Mouse (Mus musculus): ENCODE data around the gene Agtpbp1. TPM values are rescaled to one million over a fixed set of nuclear protein-coding genes. Genes with fewer than 3 reads are reported as not detected.

Gene Agtpbp1
- total RNA-seq, 1 experiment: 25.0 TPM

DNA sequence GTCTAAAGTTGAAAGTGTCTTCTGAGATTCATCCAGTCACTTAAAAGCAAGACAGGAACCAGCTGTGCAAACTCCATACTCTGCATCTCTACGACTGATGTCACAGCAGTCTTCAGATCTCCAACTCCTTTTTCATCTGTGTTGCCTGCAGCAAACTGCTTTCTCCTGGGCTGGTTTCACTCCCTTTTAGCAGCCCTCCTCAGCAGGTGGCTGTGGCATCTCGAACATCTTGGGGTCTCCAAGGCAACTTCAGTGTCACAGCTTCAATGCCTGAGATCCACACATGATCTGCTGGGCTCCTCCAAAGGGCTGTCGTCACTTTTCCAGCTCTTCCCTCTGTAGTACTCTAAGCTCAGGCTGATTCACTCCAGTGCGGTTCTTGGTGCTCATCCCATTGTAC, 5.7 kb upstream of the Agtpbp1 start:
- Histone ChIP-seq H3K36me3 (ENCODE audit: control insufficient read depth, insufficient read depth, low read length, poor library complexity, severe bottlenecking) (peaks cover 13% of the 10 kb centered on the region), H3K9me3 (ENCODE audit: control insufficient read depth, insufficient read depth, low read depth, low read length) (no peaks in the 10 kb centered on the region), H3K9ac (ENCODE audit: insufficient read depth, low read depth, low read length, poor library complexity, severe bottlenecking) (no peak overlapping the region), H3K27ac (ENCODE audit: insufficient read depth, low read depth, low read length, poor library complexity, severe bottlenecking) (no peak overlapping the region), H3K4me3 (ENCODE audit: insufficient read depth in 1 of 2, low read depth in 1 of 2, low read length in 2 of 2, poor library complexity in 1 of 2, severe bottlenecking in 1 of 2) (no peak overlapping the region), H3K4me1 (ENCODE audit: control insufficient read depth in 2 of 2, insufficient read depth in 2 of 2, low read length in 2 of 2, poor library complexity in 1 of 2) (peaks cover 0 to 6% of the 10 kb centered on the region in 2 experiments; a peak in 2 of 4 replicates)
- no peak for DNase-seq (ENCODE audit: low read depth, low spot score)
- in situ Hi-C loops (cut with MboI; ENCODE audit: low sequenced_read_pairs in 2 of 2, unreplicated experiment in 2 of 2): no loop called here
- no peak for TF ChIP-seq ZC3H11A (IDR thresholded peaks at IDR 0.05; ENCODE audit: borderline replicate concordance, low read depth, low read length)
- no peak for TF ChIP-seq MAFK (IDR thresholded peaks at IDR 0.05; ENCODE audit: insufficient read depth, low read depth, low read length)
- TF ChIP-seq ZNF384 (IDR thresholded peaks at IDR 0.05; ENCODE audit: low read depth, low read length): no peak
- no peak for TF ChIP-seq HCFC1 (IDR thresholded peaks at IDR 0.05; ENCODE audit: borderline replicate concordance, insufficient read depth, low read length)
- no peak for TF ChIP-seq CHD2 (IDR thresholded peaks at IDR 0.05; ENCODE audit: low read depth, low read length)

DNA sequence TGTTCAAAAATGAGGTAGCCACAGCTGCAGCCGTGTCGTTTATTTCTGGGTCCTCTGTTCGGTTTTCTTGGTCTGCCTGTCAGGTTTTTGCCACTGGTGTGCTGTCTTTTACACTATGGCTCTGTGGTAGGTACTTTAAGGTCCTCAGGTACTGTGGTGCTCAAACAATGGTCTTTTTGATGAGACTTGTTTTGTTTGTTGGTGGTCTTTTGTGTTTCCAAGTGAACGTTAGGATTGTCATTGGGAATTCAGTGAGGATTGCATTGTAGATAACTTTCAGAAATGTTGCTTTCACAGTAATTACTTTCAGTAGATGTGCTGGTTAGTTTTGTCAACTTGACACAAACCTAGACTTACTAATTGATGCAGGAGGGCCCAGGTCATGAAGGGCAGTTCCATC, 4.6 kb upstream of the Agtpbp1 start:
- Histone ChIP-seq H3K9ac (ENCODE audit: insufficient read depth, low read depth, low read length, poor library complexity, severe bottlenecking) (no peak overlapping the region), H3K4me3 (ENCODE audit: insufficient read depth in 1 of 2, low read depth in 1 of 2, low read length in 2 of 2, poor library complexity in 1 of 2, severe bottlenecking in 1 of 2) (no peak overlapping the region), H3K27ac (ENCODE audit: insufficient read depth, low read depth, low read length, poor library complexity, severe bottlenecking) (no peak overlapping the region), H3K36me3 (ENCODE audit: control insufficient read depth, insufficient read depth, low read length, poor library complexity, severe bottlenecking) (peaks cover 13% of the 10 kb centered on the region), H3K9me3 (ENCODE audit: control insufficient read depth, insufficient read depth, low read depth, low read length) (no peaks in the 10 kb centered on the region), H3K4me1 (ENCODE audit: control insufficient read depth in 2 of 2, insufficient read depth in 2 of 2, low read length in 2 of 2, poor library complexity in 1 of 2) (peaks cover 0 to 6% of the 10 kb centered on the region in 2 experiments; a peak in 2 of 4 replicates)
- in situ Hi-C loops (cut with MboI; ENCODE audit: low sequenced_read_pairs in 2 of 2, unreplicated experiment in 2 of 2): no loop called here
- TF ChIP-seq HCFC1 (IDR thresholded peaks at IDR 0.05; ENCODE audit: borderline replicate concordance, insufficient read depth, low read length): no peak
- TF ChIP-seq ZC3H11A (IDR thresholded peaks at IDR 0.05; ENCODE audit: borderline replicate concordance, low read depth, low read length): no peak
- TF ChIP-seq MAFK (IDR thresholded peaks at IDR 0.05; ENCODE audit: insufficient read depth, low read depth, low read length): no peak
- no peak for TF ChIP-seq ZNF384 (IDR thresholded peaks at IDR 0.05; ENCODE audit: low read depth, low read length)
- TF ChIP-seq CHD2 (IDR thresholded peaks at IDR 0.05; ENCODE audit: low read depth, low read length): no peak
- DNase-seq (ENCODE audit: low read depth, low spot score): peak; percentile 25

DNA sequence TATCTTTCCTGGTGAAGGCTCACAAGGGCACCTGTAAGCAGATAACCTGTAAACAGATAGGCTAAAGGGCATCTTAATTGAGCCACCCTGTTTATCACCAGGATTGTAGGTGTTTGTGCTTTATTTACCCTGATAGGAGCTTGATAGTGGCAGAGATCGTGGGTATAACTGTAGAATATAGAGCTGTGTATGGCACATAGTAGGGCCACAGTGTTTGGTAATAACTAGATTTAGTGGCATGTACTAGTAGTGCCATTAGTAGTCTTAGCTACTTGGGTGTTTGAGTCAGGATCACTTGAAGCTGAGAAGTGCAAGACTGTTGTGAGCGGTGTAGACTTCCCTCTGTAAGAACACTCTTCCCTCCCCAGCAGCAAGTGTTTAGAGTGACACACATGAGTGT, 2.2 kb upstream of the Agtpbp1 start:
- H3K4me1 ChIP-seq (ENCODE audit: control insufficient read depth in 2 of 2, insufficient read depth in 2 of 2, low read length in 2 of 2, poor library complexity in 1 of 2): peaks cover 2 to 5% of the 10 kb centered on the region in 2 experiments; a peak in 2 of 4 replicates
- no peak for DNase-seq (ENCODE audit: low read depth, low spot score)
- H3K4me3 ChIP-seq (ENCODE audit: insufficient read depth in 1 of 2, low read depth in 1 of 2, low read length in 2 of 2, poor library complexity in 1 of 2, severe bottlenecking in 1 of 2): no peak overlapping the region
- in situ Hi-C loops (cut with MboI; ENCODE audit: low sequenced_read_pairs in 2 of 2, unreplicated experiment in 2 of 2): no loop called here
- TF ChIP-seq MAFK (IDR thresholded peaks at IDR 0.05; ENCODE audit: insufficient read depth, low read depth, low read length) (no peak), ZC3H11A (IDR thresholded peaks at IDR 0.05; ENCODE audit: borderline replicate concordance, low read depth, low read length) (no peak), CHD2 (IDR thresholded peaks at IDR 0.05; ENCODE audit: low read depth, low read length) (no peak), ZNF384 (IDR thresholded peaks at IDR 0.05; ENCODE audit: low read depth, low read length) (no peak), HCFC1 (IDR thresholded peaks at IDR 0.05; ENCODE audit: borderline replicate concordance, insufficient read depth, low read length) (no peak)
- H3K27ac ChIP-seq (ENCODE audit: insufficient read depth, low read depth, low read length, poor library complexity, severe bottlenecking): no peak overlapping the region
- no peak overlapping the region for H3K9ac ChIP-seq (ENCODE audit: insufficient read depth, low read depth, low read length, poor library complexity, severe bottlenecking)
- peaks cover 9% of the 10 kb centered on the region for H3K36me3 ChIP-seq (ENCODE audit: control insufficient read depth, insufficient read depth, low read length, poor library complexity, severe bottlenecking)
- H3K9me3 ChIP-seq (ENCODE audit: control insufficient read depth, insufficient read depth, low read depth, low read length): no peaks in the 10 kb centered on the region

DNA sequence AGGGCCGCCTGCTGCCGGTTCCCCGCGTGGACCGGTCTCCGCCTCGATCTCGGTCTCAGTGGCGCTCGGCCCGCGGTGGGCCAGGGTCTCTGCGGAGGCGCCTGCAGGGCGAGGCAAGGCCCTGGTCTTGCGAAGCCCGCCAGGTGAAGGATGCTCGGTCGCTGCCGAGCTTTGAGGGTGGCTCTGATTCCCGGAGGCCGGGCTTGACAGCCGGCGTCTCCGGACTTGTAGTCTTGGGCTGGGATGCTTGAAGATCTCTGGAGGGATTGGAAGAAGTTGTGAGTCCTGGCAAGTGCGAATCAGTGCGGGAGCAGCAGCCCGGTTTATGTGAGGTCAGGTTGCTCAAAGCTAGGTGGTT, 600 bp upstream of the Agtpbp1 start:
- H3K27ac ChIP-seq (ENCODE audit: insufficient read depth, low read depth, low read length, poor library complexity, severe bottlenecking): peak overlapping the region; percentile 76
- H3K4me1 ChIP-seq (ENCODE audit: control insufficient read depth in 2 of 2, insufficient read depth in 2 of 2, low read length in 2 of 2, poor library complexity in 1 of 2): peaks cover 2 to 5% of the 10 kb centered on the region in 2 experiments; a peak in 2 of 4 replicates
- peaks cover 4% of the 10 kb centered on the region for H3K36me3 ChIP-seq (ENCODE audit: control insufficient read depth, insufficient read depth, low read length, poor library complexity, severe bottlenecking)
- no peaks in the 10 kb centered on the region for H3K9me3 ChIP-seq (ENCODE audit: control insufficient read depth, insufficient read depth, low read depth, low read length)
- H3K4me3 ChIP-seq (ENCODE audit: insufficient read depth in 1 of 2, low read depth in 1 of 2, low read length in 2 of 2, poor library complexity in 1 of 2, severe bottlenecking in 1 of 2): peak overlapping the region; percentile 71 to 100
- peak overlapping the region; percentile 99 for H3K9ac ChIP-seq (ENCODE audit: insufficient read depth, low read depth, low read length, poor library complexity, severe bottlenecking)
- no peak for TF ChIP-seq ZNF384 (IDR thresholded peaks at IDR 0.05; ENCODE audit: low read depth, low read length)
- TF ChIP-seq HCFC1 (IDR thresholded peaks at IDR 0.05; ENCODE audit: borderline replicate concordance, insufficient read depth, low read length): no peak
- no peak for TF ChIP-seq ZC3H11A (IDR thresholded peaks at IDR 0.05; ENCODE audit: borderline replicate concordance, low read depth, low read length)
- in situ Hi-C loops (cut with MboI; ENCODE audit: low sequenced_read_pairs in 2 of 2, unreplicated experiment in 2 of 2): no loop called here
- DNase-seq (ENCODE audit: low read depth, low spot score): no peak

DNA sequence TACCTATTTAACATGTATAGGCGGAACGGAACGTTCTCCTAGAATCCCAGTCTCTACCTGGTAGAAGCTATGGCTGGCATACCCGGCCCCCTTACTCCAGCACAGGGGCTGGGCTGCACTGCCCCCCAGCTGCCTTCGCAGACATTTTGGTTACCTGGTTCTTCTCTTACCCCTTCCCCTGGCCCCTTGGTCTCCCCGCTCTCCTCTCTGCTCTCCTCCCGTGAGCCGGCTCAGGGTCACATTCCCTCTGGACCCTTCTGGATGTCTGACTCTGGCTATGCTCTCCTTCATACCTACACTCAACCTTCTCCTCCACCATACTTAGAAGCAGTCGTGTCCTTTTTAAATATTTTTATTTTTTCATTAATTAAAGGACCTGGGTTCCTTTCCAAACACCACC, 546 bp downstream of the Agtpbp1 start:
- Histone ChIP-seq H3K9ac (ENCODE audit: insufficient read depth, low read depth, low read length, poor library complexity, severe bottlenecking) (peak overlapping the region; percentile 79), H3K9me3 (ENCODE audit: control insufficient read depth, insufficient read depth, low read depth, low read length) (no peaks in the 10 kb centered on the region), H3K4me3 (ENCODE audit: insufficient read depth in 1 of 2, low read depth in 1 of 2, low read length in 2 of 2, poor library complexity in 1 of 2, severe bottlenecking in 1 of 2) (peak overlapping the region; percentile 61 to 72), H3K4me1 (ENCODE audit: control insufficient read depth in 2 of 2, insufficient read depth in 2 of 2, low read length in 2 of 2, poor library complexity in 1 of 2) (peaks cover 2 to 5% of the 10 kb centered on the region in 2 experiments; a peak in 2 of 4 replicates), H3K36me3 (ENCODE audit: control insufficient read depth, insufficient read depth, low read length, poor library complexity, severe bottlenecking) (peaks cover 4% of the 10 kb centered on the region), H3K27ac (ENCODE audit: insufficient read depth, low read depth, low read length, poor library complexity, severe bottlenecking) (peak overlapping the region; percentile 4; the same call in 1 of the 2 replicates)
- no peak for TF ChIP-seq CHD2 (IDR thresholded peaks at IDR 0.05; ENCODE audit: low read depth, low read length)
- TF ChIP-seq HCFC1 (IDR thresholded peaks at IDR 0.05; ENCODE audit: borderline replicate concordance, insufficient read depth, low read length): no peak
- no peak for TF ChIP-seq ZC3H11A (IDR thresholded peaks at IDR 0.05; ENCODE audit: borderline replicate concordance, low read depth, low read length)
- TF ChIP-seq MAFK (IDR thresholded peaks at IDR 0.05; ENCODE audit: insufficient read depth, low read depth, low read length): no peak
- TF ChIP-seq ZNF384 (IDR thresholded peaks at IDR 0.05; ENCODE audit: low read depth, low read length): no peak
- DNase-seq (ENCODE audit: low read depth, low spot score): no peak
- in situ Hi-C loops (cut with MboI; ENCODE audit: low sequenced_read_pairs in 2 of 2, unreplicated experiment in 2 of 2): no loop called here
